Mouse (Mus musculus): ENCODE measurements around the gene Tex37. TPM values are rescaled to one million over a fixed set of nuclear protein-coding genes. Genes with fewer than 3 reads are reported as not detected.

Gene Tex37
- not detected in 2 replicates for polyA plus RNA-seq (2014; fragmentation: Nextera tagmentation; extraction: Ambion mirVana)

DNA sequence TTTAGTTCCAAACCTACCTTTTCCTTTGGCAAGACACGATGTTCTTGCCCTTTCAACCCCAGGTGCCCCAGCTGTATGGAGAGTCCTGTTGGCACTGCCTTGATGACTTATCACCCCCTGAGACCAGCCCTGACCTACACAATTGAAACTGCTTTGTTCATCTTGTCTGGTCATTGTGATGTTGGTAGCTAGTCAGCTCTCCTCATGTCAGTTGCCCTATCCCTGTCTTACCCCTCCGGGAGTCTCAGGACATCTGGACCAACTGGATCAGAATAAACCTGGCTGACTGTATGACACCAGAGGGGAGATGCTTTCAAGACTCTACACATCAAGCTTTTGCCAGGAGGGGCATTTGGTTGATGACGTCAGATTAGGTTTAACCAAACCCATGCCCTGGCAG, at the start of gene Tex37:
Tex37 (minus strand) TSS at position 101 of the 400 bp plus-strand sequence.
- Histone ChIP-seq H3K27me3 (ENCODE audit: control insufficient read depth, insufficient read depth, low read length) (peaks cover 3% of the 10 kb centered on the region), H3K36me3 (ENCODE audit: control insufficient read depth, insufficient read depth, low read length) (no peaks in the 10 kb centered on the region), H3K27ac (replicated peaks in 1 of 2; ENCODE audit: control insufficient read depth in 1 of 2, insufficient read depth in 1 of 2, low read depth in 2 of 2, low read length in 2 of 2) (no peak within 1 kb of the TSS), H3K9me3 (ENCODE audit: control insufficient read depth, low read length) (no peaks in the 10 kb centered on the region), H3K4me3 (ENCODE audit: control insufficient read depth in 1 of 2, insufficient read depth in 1 of 2, low read depth in 1 of 2, low read length in 2 of 2) (no peak within 1 kb of the TSS), H3K4me1 (ENCODE audit: control insufficient read depth in 2 of 2, insufficient read depth in 2 of 2, low read length in 2 of 2) (no peaks in the 10 kb centered on the region), H3K9ac (ENCODE audit: low read length) (no peak within 1 kb of the TSS), H3K4me2 (ENCODE audit: low read length) (no peak within 1 kb of the TSS)
- ATAC-seq (ENCODE audit: insufficient number of reproducible peaks, insufficient read depth, low FRiP score, low read depth), result no peak
- WGBS, result 81% methylated on average over 3 of the region's 3 CpGs

DNA sequence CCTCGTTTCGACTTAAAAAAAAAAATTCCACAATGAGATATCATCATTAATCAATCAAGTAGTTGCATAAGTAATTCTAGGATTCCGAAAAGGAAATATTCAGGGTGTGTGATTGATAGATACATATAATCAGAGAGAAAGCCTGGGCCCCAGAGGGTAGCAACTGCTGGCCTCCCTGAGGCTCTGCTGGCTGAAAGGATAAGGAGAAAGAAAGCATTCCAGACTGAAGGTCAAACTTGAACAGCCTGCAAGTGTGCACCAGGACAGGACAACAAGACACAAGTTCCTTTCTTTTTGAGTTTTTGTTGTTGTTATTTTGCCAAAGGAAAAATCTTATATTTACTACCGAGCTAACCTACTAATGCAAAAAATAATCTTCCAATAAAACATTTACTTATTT, 49.6 kb upstream of the Tex37 start:
- Histone ChIP-seq H3K4me1 (ENCODE audit: control insufficient read depth in 2 of 2, insufficient read depth in 2 of 2, low read length in 2 of 2) (peaks cover 8 to 21% of the 10 kb centered on the region in 2 experiments), H3K4me3 (ENCODE audit: control insufficient read depth in 1 of 2, insufficient read depth in 1 of 2, low read depth in 1 of 2, low read length in 2 of 2) (no peak overlapping the region), H3K9ac (ENCODE audit: low read length) (no peak overlapping the region), H3K4me2 (ENCODE audit: low read length) (no peak overlapping the region), H3K9me3 (ENCODE audit: control insufficient read depth, low read length) (no peaks in the 10 kb centered on the region), H3K27ac (replicated peaks in 1 of 2; ENCODE audit: control insufficient read depth in 1 of 2, insufficient read depth in 1 of 2, low read depth in 2 of 2, low read length in 2 of 2) (no peak overlapping the region), H3K36me3 (ENCODE audit: control insufficient read depth, insufficient read depth, low read length) (no peaks in the 10 kb centered on the region), H3K27me3 (ENCODE audit: control insufficient read depth, insufficient read depth, low read length) (peaks cover 26% of the 10 kb centered on the region)
- 55% methylated on average over 4 of the region's 4 CpGs for WGBS
- no peak for ATAC-seq (ENCODE audit: insufficient number of reproducible peaks, insufficient read depth, low FRiP score, low read depth)

DNA sequence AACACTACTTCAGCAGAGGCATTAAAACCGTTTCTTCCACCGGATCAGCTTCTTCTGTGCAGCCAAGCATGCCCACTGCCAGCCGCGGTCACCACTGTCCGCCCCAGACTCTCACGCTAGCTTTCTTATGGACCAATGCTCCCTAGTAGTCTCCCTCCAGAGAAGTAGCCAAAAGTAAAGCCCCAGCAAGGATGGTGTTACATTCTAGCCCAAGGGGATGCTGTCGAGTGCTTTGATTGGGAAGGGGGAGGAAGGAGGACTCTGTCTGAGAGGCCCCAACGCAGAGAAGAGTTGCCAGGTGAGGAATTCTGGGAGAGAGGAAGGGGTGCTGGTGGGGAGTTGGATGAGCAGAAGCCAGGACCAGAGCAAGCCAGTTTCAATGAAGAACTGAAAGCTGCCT, 48.7 kb upstream of the Tex37 start:
- Histone ChIP-seq H3K4me1 (ENCODE audit: control insufficient read depth in 2 of 2, insufficient read depth in 2 of 2, low read length in 2 of 2) (peaks cover 5 to 16% of the 10 kb centered on the region in 2 experiments), H3K27me3 (ENCODE audit: control insufficient read depth, insufficient read depth, low read length) (peaks cover 26% of the 10 kb centered on the region), H3K36me3 (ENCODE audit: control insufficient read depth, insufficient read depth, low read length) (no peaks in the 10 kb centered on the region), H3K4me3 (ENCODE audit: control insufficient read depth in 1 of 2, insufficient read depth in 1 of 2, low read depth in 1 of 2, low read length in 2 of 2) (peak overlapping the region; percentile 9 to 18; a peak in 3 of 4 replicates), H3K9ac (ENCODE audit: low read length) (no peak overlapping the region), H3K27ac (replicated peaks in 1 of 2; ENCODE audit: control insufficient read depth in 1 of 2, insufficient read depth in 1 of 2, low read depth in 2 of 2, low read length in 2 of 2) (no peak overlapping the region), H3K4me2 (ENCODE audit: low read length) (peak overlapping the region; percentile 54), H3K9me3 (ENCODE audit: control insufficient read depth, low read length) (no peaks in the 10 kb centered on the region)
- ATAC-seq (ENCODE audit: insufficient number of reproducible peaks, insufficient read depth, low FRiP score, low read depth), result no peak
- whole genome bisulfite sequencing, result 6% methylated on average over 8 of the region's 8 CpGs

DNA sequence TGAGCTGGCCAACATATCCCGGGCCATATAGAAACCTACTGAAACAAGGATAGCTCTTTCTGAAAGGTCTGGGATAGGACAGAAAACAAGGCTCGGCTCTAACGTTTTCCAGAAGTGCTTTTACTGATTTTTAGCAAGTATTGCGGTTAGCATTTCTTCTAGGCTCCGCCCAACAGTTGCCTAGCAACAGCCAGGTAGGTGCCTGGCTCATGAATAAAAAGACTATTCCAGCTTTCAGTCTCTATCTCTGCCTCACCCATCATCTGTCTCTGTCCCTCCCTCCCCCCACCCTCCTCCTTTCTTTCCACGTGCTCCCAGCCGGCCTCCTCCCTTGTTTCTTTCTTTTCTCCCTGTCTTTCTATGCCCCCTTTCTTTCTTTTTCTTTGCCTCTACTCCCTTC, 47.0 kb upstream of the Tex37 start:
- H3K27me3 ChIP-seq (ENCODE audit: control insufficient read depth, insufficient read depth, low read length), result peaks cover 36% of the 10 kb centered on the region
- WGBS, result 28% methylated on average over 7 of the region's 7 CpGs
- ATAC-seq (ENCODE audit: insufficient number of reproducible peaks, insufficient read depth, low FRiP score, low read depth), result no peak

DNA sequence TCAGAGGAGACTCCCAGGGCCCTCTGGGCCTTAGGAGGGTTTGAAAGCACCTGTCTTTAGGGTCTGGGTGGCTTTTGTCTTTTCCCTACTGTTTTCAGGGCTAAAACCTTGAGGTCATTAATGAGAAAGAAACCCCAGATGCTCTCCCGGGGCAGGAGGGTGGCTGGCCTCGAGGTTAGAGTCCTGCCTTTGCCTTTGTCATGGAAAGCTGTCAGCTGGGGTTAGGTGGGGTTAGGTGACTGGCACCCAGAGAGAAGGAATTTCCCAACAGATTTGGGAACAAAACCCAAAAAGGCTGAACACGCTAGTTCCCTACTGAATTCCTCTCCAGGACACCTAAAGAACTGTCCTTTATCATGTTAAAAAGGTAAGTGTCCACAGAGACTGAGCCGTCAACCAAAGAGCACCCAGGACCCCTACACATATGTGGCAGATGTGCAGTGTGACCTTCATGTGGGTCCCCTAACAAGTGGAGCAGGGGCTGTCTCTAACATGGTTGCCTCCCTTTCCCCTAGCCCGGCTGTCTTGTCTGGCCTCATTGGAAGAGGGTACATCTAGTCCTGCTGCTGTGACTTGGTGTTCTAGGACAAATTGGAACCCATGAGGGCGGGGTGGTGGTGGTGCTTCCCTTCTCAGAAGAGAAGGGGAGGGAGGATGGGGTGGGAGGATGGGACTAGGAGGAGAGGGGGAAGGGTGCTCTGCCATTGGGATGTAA, 45.5 kb upstream of the Tex37 start:
- H3K36me3 ChIP-seq (ENCODE audit: control insufficient read depth, insufficient read depth, low read length), result no peaks in the 10 kb centered on the region
- H3K27me3 ChIP-seq (ENCODE audit: control insufficient read depth, insufficient read depth, low read length), result peaks cover 50% of the 10 kb centered on the region
- H3K9ac ChIP-seq (ENCODE audit: low read length), result no peak overlapping the region
- H3K4me2 ChIP-seq (ENCODE audit: low read length), result no peak overlapping the region
- no peak for ATAC-seq (ENCODE audit: insufficient number of reproducible peaks, insufficient read depth, low FRiP score, low read depth)
- H3K4me3 ChIP-seq (ENCODE audit: control insufficient read depth in 1 of 2, insufficient read depth in 1 of 2, low read depth in 1 of 2, low read length in 2 of 2), result no peak overlapping the region
- H3K27ac ChIP-seq (replicated peaks in 1 of 2; ENCODE audit: control insufficient read depth in 1 of 2, insufficient read depth in 1 of 2, low read depth in 2 of 2, low read length in 2 of 2), result no peak overlapping the region
- peaks cover 5 to 16% of the 10 kb centered on the region in 2 experiments for H3K4me1 ChIP-seq (ENCODE audit: control insufficient read depth in 2 of 2, insufficient read depth in 2 of 2, low read length in 2 of 2)
- H3K9me3 ChIP-seq (ENCODE audit: control insufficient read depth, low read length), result no peaks in the 10 kb centered on the region
- 44% methylated on average over 6 of the region's 6 CpGs for WGBS

More for the DNA sequence above, 47.0 kb upstream of the Tex37 start:
- H3K36me3 ChIP-seq (ENCODE audit: control insufficient read depth, insufficient read depth, low read length), result no peaks in the 10 kb centered on the region
- no peak overlapping the region for H3K4me3 ChIP-seq (ENCODE audit: control insufficient read depth in 1 of 2, insufficient read depth in 1 of 2, low read depth in 1 of 2, low read length in 2 of 2)
- no peaks in the 10 kb centered on the region for H3K9me3 ChIP-seq (ENCODE audit: control insufficient read depth, low read length)
- no peak overlapping the region for H3K9ac ChIP-seq (ENCODE audit: low read length)
- H3K4me1 ChIP-seq (ENCODE audit: control insufficient read depth in 2 of 2, insufficient read depth in 2 of 2, low read length in 2 of 2), result peaks cover 5 to 16% of the 10 kb centered on the region in 2 experiments
- no peak overlapping the region for H3K27ac ChIP-seq (replicated peaks in 1 of 2; ENCODE audit: control insufficient read depth in 1 of 2, insufficient read depth in 1 of 2, low read depth in 2 of 2, low read length in 2 of 2)
- no peak overlapping the region for H3K4me2 ChIP-seq (ENCODE audit: low read length)

DNA sequence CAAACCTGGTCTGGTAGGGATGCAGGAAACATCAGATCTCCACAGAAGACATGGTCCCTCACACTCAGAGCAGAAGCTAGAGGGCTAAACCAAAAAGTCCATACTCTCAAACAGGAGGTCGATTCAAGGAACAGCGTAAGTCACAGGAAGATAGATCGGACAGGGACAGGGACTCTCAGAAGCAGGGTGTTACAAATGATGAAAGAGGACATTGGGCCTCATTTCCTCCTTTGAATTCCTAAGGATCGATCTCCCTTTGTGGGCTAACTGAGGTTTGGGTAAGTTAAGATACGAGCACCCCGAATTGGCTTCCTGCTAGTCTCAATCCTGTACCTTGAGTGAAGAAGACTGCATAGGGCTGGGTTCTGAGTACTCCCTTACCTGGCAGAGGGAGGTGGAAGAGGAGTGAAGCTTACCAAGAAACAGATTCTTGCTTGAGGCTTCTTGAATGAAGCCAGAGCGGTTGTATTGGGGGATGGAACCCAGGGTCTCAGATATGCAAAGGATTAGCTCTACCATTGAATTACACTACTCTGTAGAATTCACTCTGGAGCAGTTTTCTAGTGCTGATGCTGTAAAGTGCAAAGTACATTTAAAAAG, 38.7 kb upstream of the Tex37 start:
- Histone ChIP-seq H3K9ac (ENCODE audit: low read length) (no peak overlapping the region), H3K4me1 (ENCODE audit: control insufficient read depth in 2 of 2, insufficient read depth in 2 of 2, low read length in 2 of 2) (peaks cover 0 to 9% of the 10 kb centered on the region in 2 experiments; a peak in 3 of 4 replicates), H3K4me2 (ENCODE audit: low read length) (no peak overlapping the region), H3K9me3 (ENCODE audit: control insufficient read depth, low read length) (no peaks in the 10 kb centered on the region), H3K27me3 (ENCODE audit: control insufficient read depth, insufficient read depth, low read length) (peaks cover 84% of the 10 kb centered on the region), H3K27ac (replicated peaks in 1 of 2; ENCODE audit: control insufficient read depth in 1 of 2, insufficient read depth in 1 of 2, low read depth in 2 of 2, low read length in 2 of 2) (no peak overlapping the region), H3K36me3 (ENCODE audit: control insufficient read depth, insufficient read depth, low read length) (no peaks in the 10 kb centered on the region), H3K4me3 (ENCODE audit: control insufficient read depth in 1 of 2, insufficient read depth in 1 of 2, low read depth in 1 of 2, low read length in 2 of 2) (peak overlapping the region in 1 of 2 experiments; percentile 47; a peak in 2 of 4 replicates)
- 16% methylated on average over 7 of the region's 7 CpGs for WGBS
- no peak for ATAC-seq (ENCODE audit: insufficient number of reproducible peaks, insufficient read depth, low FRiP score, low read depth)

DNA sequence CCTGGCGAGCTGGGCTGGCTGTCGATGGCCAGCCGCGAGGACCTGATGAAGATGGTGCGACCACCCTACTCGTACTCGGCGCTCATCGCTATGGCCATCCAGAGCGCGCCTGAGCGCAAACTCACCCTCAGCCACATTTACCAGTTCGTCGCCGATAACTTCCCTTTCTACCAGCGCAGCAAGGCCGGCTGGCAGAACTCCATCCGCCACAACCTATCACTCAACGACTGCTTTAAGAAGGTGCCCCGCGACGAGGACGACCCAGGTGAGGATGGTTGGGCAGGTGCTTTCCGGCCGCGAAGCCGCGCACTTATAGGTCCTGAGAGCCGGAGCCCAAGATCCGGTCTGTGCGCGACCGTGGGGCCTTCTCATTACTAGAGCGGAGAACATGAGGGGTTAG, 38.2 kb upstream of the Tex37 start:
- H3K4me2 ChIP-seq (ENCODE audit: low read length), result peak overlapping the region; percentile 79
- peaks cover 88% of the 10 kb centered on the region for H3K27me3 ChIP-seq (ENCODE audit: control insufficient read depth, insufficient read depth, low read length)
- H3K27ac ChIP-seq (replicated peaks in 1 of 2; ENCODE audit: control insufficient read depth in 1 of 2, insufficient read depth in 1 of 2, low read depth in 2 of 2, low read length in 2 of 2), result no peak overlapping the region
- no peak for ATAC-seq (ENCODE audit: insufficient number of reproducible peaks, insufficient read depth, low FRiP score, low read depth)
- WGBS, result 2% methylated on average over 34 of the region's 34 CpGs
- no peaks in the 10 kb centered on the region for H3K36me3 ChIP-seq (ENCODE audit: control insufficient read depth, insufficient read depth, low read length)
- H3K4me1 ChIP-seq (ENCODE audit: control insufficient read depth in 2 of 2, insufficient read depth in 2 of 2, low read length in 2 of 2), result peaks cover 0 to 9% of the 10 kb centered on the region in 2 experiments; a peak in 3 of 4 replicates
- H3K9me3 ChIP-seq (ENCODE audit: control insufficient read depth, low read length), result no peaks in the 10 kb centered on the region
- H3K4me3 ChIP-seq (ENCODE audit: control insufficient read depth in 1 of 2, insufficient read depth in 1 of 2, low read depth in 1 of 2, low read length in 2 of 2), result peak overlapping the region; percentile 27 to 47
- H3K9ac ChIP-seq (ENCODE audit: low read length), result no peak overlapping the region
